Mouse (Mus musculus) E14TG2a.4 (cell line): ENCODE data around the gene Plscr3.
A peak's percentile ranks its signal among the peaks of the same experiment; 100 is the strongest.

Experiments used
- H3K27me3 ChIP-seq: 2 replicates; pipeline ENCODE4 v1.6.1; 2014; ENCODE audit warnings: low read length, control low read depth; ENCODE audit not compliant: insufficient read depth
- H3K36me3 ChIP-seq: 2 replicates; pipeline ENCODE4 v1.6.1; 2014; ENCODE audit warnings: low read length, control low read depth; ENCODE audit not compliant: insufficient read depth
- H3K4me1 ChIP-seq: replicated peaks from 2 replicates; pipeline ENCODE4 v1.6.1; 2014; ENCODE audit warnings: low read depth, low read length, control low read depth
- H3K4me3 ChIP-seq: replicated peaks from 2 replicates; pipeline ENCODE4 v1.5.1; 2014; ENCODE audit warnings: mild to moderate bottlenecking, low read length
- H3K9me3 ChIP-seq: 2 replicates; pipeline ENCODE4 v1.6.1; 2014; ENCODE audit warnings: low read length, control low read depth
- CTCF ChIP-seq: conservative IDR thresholded peaks from 2 replicates; pipeline ENCODE4 v1.5.1; 2014; ENCODE audit warnings: low read length
- NANOG ChIP-seq: IDR thresholded peaks from 2 replicates; pipeline ENCODE4 v1.6.1; 2014; ENCODE audit warnings: borderline replicate concordance, low read length, mixed read lengths
- POU5F1 ChIP-seq: IDR thresholded peaks from 2 replicates; pipeline ENCODE4 v1.6.1; 2014; ENCODE audit warnings: low read length, borderline replicate concordance

Gene Plscr3

GRCm38 (mm10) chr11:69879711-69880110, 33.5 kb downstream of the Plscr3 start:
- H3K4me1 ChIP-seq, result peaks cover 75% of the 10 kb centered on the region
- TF ChIP-seq CTCF, result no peak
- TF ChIP-seq POU5F1, result no peak
- TF ChIP-seq NANOG, result no peak
- H3K27me3 ChIP-seq, result peaks cover 40% of the 10 kb centered on the region
- no peaks in the 10 kb centered on the region for H3K9me3 ChIP-seq
- peak overlapping the region; percentile 77 for H3K4me3 ChIP-seq
- H3K36me3 ChIP-seq, result peaks cover 8% of the 10 kb centered on the region

GRCm38 (mm10) chr11:69880506-69880852, 34.3 kb downstream of the Plscr3 start:
- TF ChIP-seq NANOG, result no peak
- peak; percentile 63 for TF ChIP-seq CTCF
- peak overlapping the region; percentile 77 for H3K4me3 ChIP-seq
- no peaks in the 10 kb centered on the region for H3K9me3 ChIP-seq
- peaks cover 15% of the 10 kb centered on the region for H3K36me3 ChIP-seq
- peaks cover 40% of the 10 kb centered on the region for H3K27me3 ChIP-seq
- peaks cover 77% of the 10 kb centered on the region for H3K4me1 ChIP-seq

GRCm38 (mm10) chr11:69880853-69881603, 34.9 kb downstream of the Plscr3 start, which contains the start of gene Kctd11:
Kctd11 (minus strand) TSS chr11:69881406.
- H3K4me1 ChIP-seq, result peaks cover 73% of the 10 kb centered on the region
- H3K36me3 ChIP-seq, result peaks cover 17% of the 10 kb centered on the region
- peak within 1 kb of the TSS; percentile 77 for H3K4me3 ChIP-seq
- TF ChIP-seq NANOG (no peak), CTCF (no peak; the same call in 1 of the 2 replicates), POU5F1 (no peak)
- H3K9me3 ChIP-seq, result no peaks in the 10 kb centered on the region
- peaks cover 40% of the 10 kb centered on the region for H3K27me3 ChIP-seq

GRCm38 (mm10) chr11:69881787-69882670, 35.9 kb downstream of the Plscr3 start:
- TF ChIP-seq POU5F1 (no peak), CTCF (no peak)
- peaks cover 40% of the 10 kb centered on the region for H3K27me3 ChIP-seq
- H3K4me1 ChIP-seq, result peaks cover 68% of the 10 kb centered on the region
- H3K4me3 ChIP-seq, result peak overlapping the region; percentile 77
- H3K36me3 ChIP-seq, result peaks cover 23% of the 10 kb centered on the region
- H3K9me3 ChIP-seq, result no peaks in the 10 kb centered on the region

GRCm38 (mm10) chr11:69883066-69883465, 36.9 kb downstream of the Plscr3 start:
- Histone ChIP-seq H3K4me1 (peaks cover 62% of the 10 kb centered on the region), H3K27me3 (peaks cover 40% of the 10 kb centered on the region), H3K4me3 (no peak overlapping the region), H3K36me3 (peaks cover 27% of the 10 kb centered on the region), H3K9me3 (no peaks in the 10 kb centered on the region)
- TF ChIP-seq NANOG (no peak), CTCF (peak; percentile 84)

- TF ChIP-seq POU5F1 (no peak), CTCF (no peak), NANOG (no peak)
- Histone ChIP-seq H3K4me3 (no peak overlapping the region), H3K9me3 (no peaks in the 10 kb centered on the region), H3K36me3 (peaks cover 29% of the 10 kb centered on the region), H3K4me1 (peaks cover 57% of the 10 kb centered on the region), H3K27me3 (peaks cover 39% of the 10 kb centered on the region)
These were observed 37.5 kb downstream of the Plscr3 start for GRCm38 (mm10) chr11:69883527-69884151.

- peaks cover 51% of the 10 kb centered on the region for H3K4me1 ChIP-seq
- no peak overlapping the region for H3K4me3 ChIP-seq
- peaks cover 33% of the 10 kb centered on the region for H3K27me3 ChIP-seq
- peaks cover 32% of the 10 kb centered on the region for H3K36me3 ChIP-seq
- H3K9me3 ChIP-seq, result no peaks in the 10 kb centered on the region
- TF ChIP-seq NANOG (no peak), POU5F1 (no peak), CTCF (no peak)
These were observed 38.1 kb downstream of the Plscr3 start for GRCm38 (mm10) chr11:69884240-69884639.

- no peak overlapping the region for H3K4me3 ChIP-seq
- peaks cover 29% of the 10 kb centered on the region for H3K27me3 ChIP-seq
- no peaks in the 10 kb centered on the region for H3K9me3 ChIP-seq
- no peak for TF ChIP-seq NANOG
- no peak for TF ChIP-seq CTCF
- no peak for TF ChIP-seq POU5F1
- H3K4me1 ChIP-seq, result peaks cover 50% of the 10 kb centered on the region
- peaks cover 36% of the 10 kb centered on the region for H3K36me3 ChIP-seq
These were observed 38.5 kb downstream of the Plscr3 start for GRCm38 (mm10) chr11:69884663-69885062.
